Mouse (Mus musculus) forebrain, embryonic 14.5 days (tissue): ENCODE measurements at regions not wholly inside any gene's neighbourhood (a gene's known extent, or its start where the extent isn't known, plus 50 kb on each side); places are given as distances from the start of the nearest gene placed in this dataset.
A peak's percentile ranks its signal among the peaks of the same experiment; 100 is the strongest.

Experiments used
- ATAC-seq: fragments of 200-750 bp; cut with Nextera tagmentation; 2 replicates; pipeline ENCODE4 v1.8.0; 2017; ENCODE audit warnings: mild to moderate bottlenecking, moderate library complexity
- DNase-seq: peaks from one replicate; pipeline ENCODE4 v3.0.0-alpha.2; 2015; ENCODE audit warnings: low spot score
- H3K27ac ChIP-seq: fragments of 300-500 bp; sonication (generic); 2 replicates; pipeline ENCODE4 v1.5.1; 2014; ENCODE audit warnings: low read depth, mild to moderate bottlenecking, control low read depth, low read length, moderate library complexity
- H3K27me3 ChIP-seq: fragments of 300-500 bp; sonication (generic); replicated peaks from 2 replicates; pipeline ENCODE4 v1.6.1; 2014; ENCODE audit warnings: low read length, control low read depth, mixed read lengths; ENCODE audit not compliant: control insufficient read depth, insufficient read depth
- H3K36me3 ChIP-seq: fragments of 300-500 bp; sonication (generic); 2 replicates; pipeline ENCODE4 v1.6.1; 2014; ENCODE audit warnings: low read length, control low read depth; ENCODE audit not compliant: control insufficient read depth, insufficient read depth
- H3K4me1 ChIP-seq: fragments of 300-500 bp; sonication (generic); 2 replicates; pipeline ENCODE4 v1.6.1; 2014; ENCODE audit warnings: antibody characterized with exemption, low read length, control low read depth; ENCODE audit not compliant: control insufficient read depth, insufficient read depth
- H3K4me2 ChIP-seq: fragments of 300-500 bp; sonication (generic); 2 replicates; pipeline ENCODE4 v1.6.1; 2014; ENCODE audit warnings: mild to moderate bottlenecking, control low read depth, low read length
- H3K4me3 ChIP-seq: fragments of 300-500 bp; sonication (generic); 2 replicates; pipeline ENCODE4 v1.5.1; 2014; ENCODE audit warnings: low read depth, low read length, control low read depth
- H3K9ac ChIP-seq: fragments of 300-500 bp; sonication (generic); 2 replicates; pipeline ENCODE4 v1.6.1; 2014; ENCODE audit warnings: mild to moderate bottlenecking, low read length, control low read depth, moderate library complexity
- H3K9me3 ChIP-seq: fragments of 300-500 bp; sonication (generic); replicated peaks from 2 replicates; pipeline ENCODE4 v1.6.1; 2016; ENCODE audit warnings: low read length, control low read depth, mixed read lengths; ENCODE audit not compliant: control insufficient read depth
- WGBS: fragments of 180-500 bp; shearing (Covaris S2); extraction: QIAGEN DNeasy Blood & Tissue Kit; methylation state at CpG from one replicate; pipeline ENCODE4 v1.1.7; 2014; 5-methylcytosine and 5-hydroxymethylcytosine counted together

- Histone ChIP-seq H3K9me3 (no peaks in the 10 kb centered on the region), H3K4me1 (no peaks in the 10 kb centered on the region), H3K4me2 (no peak overlapping the region), H3K27me3 (no peaks in the 10 kb centered on the region), H3K36me3 (no peaks in the 10 kb centered on the region), H3K27ac (no peak overlapping the region), H3K4me3 (no peak overlapping the region), H3K9ac (no peak overlapping the region)
- ATAC-seq = no peak
- 72% methylated on average over 3 of the region's 3 CpGs for WGBS
- DNase-seq = peak; percentile 33
These were observed 633.5 kb upstream of the Cylc2 start for GRCm38 (mm10) chr4:50583001-50583400.

- DNase-seq (no peak), ATAC-seq (no peak)
- H3K4me1 ChIP-seq = no peaks in the 10 kb centered on the region
- H3K9ac ChIP-seq = no peak overlapping the region
- no peaks in the 10 kb centered on the region for H3K9me3 ChIP-seq
- no peaks in the 10 kb centered on the region for H3K27me3 ChIP-seq
- no peaks in the 10 kb centered on the region for H3K36me3 ChIP-seq
- H3K27ac ChIP-seq = no peak overlapping the region
- H3K4me2 ChIP-seq = no peak overlapping the region
- no peak overlapping the region for H3K4me3 ChIP-seq
These were observed 595.8 kb upstream of the Cylc2 start for GRCm38 (mm10) chr4:50620706-50621105.
